Mouse (Mus musculus) heart, adult 2 months (tissue): ENCODE data around the gene Enkur. TPM values are rescaled to one million over a fixed set of nuclear protein-coding genes. Genes with fewer than 3 reads are reported as not detected.
"Not testable (repeated sequence)": the region's sequence is repeated elsewhere in the genome, so short reads cannot be mapped to it uniquely, and the experiment has no call there.

Source experiments
- DNase-seq, 2 experiments: peaks; one replicate each; pipeline ENCODE4 v3.0.0; 2021
- H3K27ac ChIP-seq: fragments of 200-600 bp; 2 replicates; pipeline ENCODE4 v1.8.1; 2022
- H3K27me3 ChIP-seq: fragments of 200-500 bp; 2 replicates; pipeline ENCODE4 v1.6.1; 2012; ENCODE audit warnings: mild to moderate bottlenecking, low read length, inconsistent platforms, mixed read lengths; ENCODE audit not compliant: control insufficient read depth, insufficient read depth
- H3K36me3 ChIP-seq: fragments of 200-500 bp; 2 replicates; pipeline ENCODE4 v1.6.1; 2012; ENCODE audit warnings: low read length, inconsistent platforms; ENCODE audit not compliant: control insufficient read depth, insufficient read depth
- H3K4me1 ChIP-seq: fragments of 200-500 bp; 2 replicates; pipeline ENCODE4 v1.6.1; 2011; ENCODE audit warnings: low read length; ENCODE audit not compliant: control insufficient read depth, insufficient read depth
- H3K4me3 ChIP-seq: fragments of 200-600 bp; 2 replicates; pipeline ENCODE4 v1.8.1; 2022
- H3K79me2 ChIP-seq: fragments of 200-500 bp; replicated peaks from 2 replicates; pipeline ENCODE4 v1.6.1; 2012; ENCODE audit warnings: mild to moderate bottlenecking, inconsistent platforms, low read length, moderate library complexity, mixed read lengths; ENCODE audit not compliant: control insufficient read depth, insufficient read depth
- H3K9ac ChIP-seq: fragments of 200-500 bp; 2 replicates; pipeline ENCODE4 v1.6.1; 2012; ENCODE audit warnings: low read depth, mild to moderate bottlenecking, control low read depth, inconsistent platforms, low read length, mixed read lengths
- CTCF ChIP-seq: fragments of 200-600 bp; IDR thresholded peaks from 2 replicates; pipeline ENCODE4 v1.8.1; 2022; ENCODE audit warnings: antibody characterized with exemption, mild to moderate bottlenecking, moderate library complexity
- EP300 ChIP-seq: fragments of 200-500 bp; IDR thresholded peaks from 2 replicates; pipeline ENCODE4 v1.6.1; 2011; ENCODE audit warnings: low read depth, low read length, control low read depth; ENCODE audit not compliant: insufficient read depth
- POLR2A ChIP-seq: fragments of 200-500 bp; IDR thresholded peaks from 2 replicates; pipeline ENCODE4 v1.6.1; 2011; ENCODE audit warnings: mild to moderate bottlenecking, low read depth, low read length, control low read depth; ENCODE audit not compliant: insufficient read depth
- WGBS: fragments of 180-500 bp; shearing (Covaris S2); methylation state at CpG from one replicate; pipeline ENCODE4 v1.1.7; 2018; 5-methylcytosine and 5-hydroxymethylcytosine counted together
- intact Hi-C: fragments of 180-260 bp; cut with DNase I; formaldehyde crosslinking; loops from one replicate; pipeline ENCODE4 v1.15.1; 2025
- long read RNA-seq: library from polyadenylated mRNA; stranded (forward); transcript quantifications from one replicate; pipeline ENCODE4 v2.0.0, GENCODE M21; 2021
- polyA plus RNA-seq: library from polyadenylated mRNA; depleted of rRNA; stranded (reverse); fragments of >200 nt; gene quantifications from 2 replicates; pipeline ENCODE4 v1.2.3, GENCODE M21; 2012; rRNA removed
- total RNA-seq, 2 experiments: library from RNA; stranded (reverse); gene quantifications; 2 replicates each; pipeline ENCODE4 v1.2.3; 2021

Enkur gene
- total RNA-seq (1 to 10 TPM; 1.1 to 1.5 TPM), polyA plus RNA-seq (0.23 and 0.38 TPM in 2 replicates)
- long read RNA-seq, partial matches to known transcripts, result 0 of 1 reads
- long read RNA-seq, other reads (novel, unspliced or antisense), result 0 of 1 reads

- TF ChIP-seq CTCF (no peak), EP300 (no peak), POLR2A (peak; percentile 93)
Measured at GRCm38 (mm10) chr2:21204912-21205830, at the start of gene Enkur, which contains the start of gene Thnsl1. Gene Enkur, minus strand, starts transcription at chr2:21205365. Gene Thnsl1, plus strand, starts transcription at chr2:21205724.

GRCm38 (mm10) chr2:21254308-21254707 lies 49.1 kb upstream of the Enkur start:
- H3K4me1 ChIP-seq, result no peaks in the 10 kb centered on the region
- DNase-seq, result no peak

More at GRCm38 (mm10) chr2:21204912-21205830, at the start of gene Enkur, which contains the start of gene Thnsl1:
- H3K4me1 ChIP-seq, result peaks cover 3% of the 10 kb centered on the region
- 2% methylated on average over 43 of the region's 43 CpGs for WGBS
- peak within 1 kb of the TSS; percentile 78 for H3K27ac ChIP-seq
- peak within 1 kb of the TSS; percentile 61 for H3K9ac ChIP-seq
- no peaks in the 10 kb centered on the region for H3K27me3 ChIP-seq
- DNase-seq, result peak; percentile 98 to 100
- H3K4me3 ChIP-seq, result peak within 1 kb of the TSS; percentile 63
- H3K36me3 ChIP-seq, result no peaks in the 10 kb centered on the region
- H3K79me2 ChIP-seq, result no peaks in the 10 kb centered on the region
- intact Hi-C loops, result loop anchor here (2.0 to 10.0 kb wide), 2 partner anchors 236 to 1550 kb away; partner anchors contain the start of genes Arhgap21 and Otud1

GRCm38 (mm10) chr2:21253644-21254043 lies 48.5 kb upstream of the Enkur start:
- H3K27me3 ChIP-seq, result no peaks in the 10 kb centered on the region
- no peaks in the 10 kb centered on the region for H3K4me1 ChIP-seq
- intact Hi-C loops, result no loop called here
- TF ChIP-seq POLR2A (no peak), EP300 (no peak), CTCF (no peak)
- no peaks in the 10 kb centered on the region for H3K79me2 ChIP-seq
- H3K27ac ChIP-seq, result no peak overlapping the region
- H3K36me3 ChIP-seq, result no peaks in the 10 kb centered on the region
- H3K4me3 ChIP-seq, result no peak overlapping the region
- H3K9ac ChIP-seq, result no peak overlapping the region
- no peak for DNase-seq
- 67% methylated on average over 3 of the region's 3 CpGs for WGBS

More at GRCm38 (mm10) chr2:21254308-21254707, 49.1 kb upstream of the Enkur start:
- Histone ChIP-seq H3K9ac (no peak overlapping the region), H3K27me3 (no peaks in the 10 kb centered on the region), H3K27ac (no peak overlapping the region), H3K4me3 (no peak overlapping the region), H3K79me2 (no peaks in the 10 kb centered on the region), H3K36me3 (no peaks in the 10 kb centered on the region)
- intact Hi-C loops, result no loop called here
- TF ChIP-seq POLR2A, result no peak

- Histone ChIP-seq H3K4me1 (no peaks in the 10 kb centered on the region), H3K9ac (no peak overlapping the region), H3K27ac (no peak overlapping the region), H3K4me3 (no peak overlapping the region), H3K36me3 (no peaks in the 10 kb centered on the region), H3K79me2 (no peaks in the 10 kb centered on the region), H3K27me3 (no peaks in the 10 kb centered on the region)
- DNase-seq, result no peak
- intact Hi-C loops, result no loop called here
- WGBS, result 78% methylated on average over 2 of the region's 2 CpGs
- TF ChIP-seq EP300, result no peak
- TF ChIP-seq CTCF, result no peak
- no peak for TF ChIP-seq POLR2A
Measured at GRCm38 (mm10) chr2:21245477-21246102, 40.4 kb upstream of the Enkur start.

- no peaks in the 10 kb centered on the region for H3K4me1 ChIP-seq
- no peak for DNase-seq
- intact Hi-C loops, result no loop called here
- no peak overlapping the region for H3K27ac ChIP-seq
- TF ChIP-seq CTCF (no peak), POLR2A (no peak), EP300 (no peak)
- H3K79me2 ChIP-seq, result no peaks in the 10 kb centered on the region
- no peak overlapping the region for H3K4me3 ChIP-seq
- no peak overlapping the region for H3K9ac ChIP-seq
- WGBS, result 33% methylated on average over 4 of the region's 4 CpGs
- H3K36me3 ChIP-seq, result no peaks in the 10 kb centered on the region
- H3K27me3 ChIP-seq, result no peaks in the 10 kb centered on the region
Measured at GRCm38 (mm10) chr2:21244986-21245385, 39.8 kb upstream of the Enkur start.

- intact Hi-C loops, H3K4me3 ChIP-seq, H3K9ac ChIP-seq, H3K36me3 ChIP-seq, H3K27me3 ChIP-seq, H3K4me1 ChIP-seq, H3K27ac ChIP-seq, DNase-seq, H3K79me2 ChIP-seq: not testable (repeated sequence)
- 12% methylated on average over 4 of the region's 6 CpGs for WGBS
Measured at GRCm38 (mm10) chr2:21244104-21244503, 38.9 kb upstream of the Enkur start.
